Mouse (Mus musculus) Patski (cell line): ENCODE results near the gene Zc3h7b. TPM values are rescaled to one million over a fixed set of nuclear protein-coding genes. Genes with fewer than 3 reads are reported as not detected.

Experiments used
- ATAC-seq: fragments of 100-300 bp; one replicate; pipeline ENCODE4 v1.8.0; 2021
- CTCF ChIA-PET: fragments of 350-600 bp; sonication (Branson Sonifier 250); formaldehyde crosslinking; loops from one replicate; lab custom pipeline; 2022; ENCODE audit warnings: inconsistent platforms; lab: Charles Lee
- POLR2A ChIA-PET: fragments of 350-600 bp; sonication (Branson Sonifier 250); formaldehyde crosslinking; loops from one replicate; lab custom pipeline; 2022; ENCODE audit warnings: antibody characterized with exemption, inconsistent platforms; lab: Charles Lee
- DNase-seq: peaks from one replicate; pipeline ENCODE4 v3.0.0-alpha.2; 2011; ENCODE audit warnings: low read depth, low spot score
- H3K27me3 ChIP-seq: fragments of 371-371 bp; one replicate; pipeline ENCODE4 v1.5.1; 2021
- CTCF ChIP-seq: fragments of 100-300 bp; IDR thresholded peaks from one replicate; pipeline ENCODE4 v1.5.1; 2021
- in situ Hi-C: fragments of 300-500 bp; cut with MboI; formaldehyde crosslinking; loops from 3 replicates; pipeline ENCODE4 v1.11.1; 2018; ENCODE audit warnings: low pct_unique_long_range_greater_than_20kb, mixed read lengths
- polyA plus RNA-seq: library from polyadenylated mRNA; unstranded; gene quantifications from one replicate; pipeline ENCODE4 v1.2.3, GENCODE M21; 2021

Gene Zc3h7b
- polyA plus RNA-seq, 1 experiment from 2014 or later: 90.0 TPM

DNA sequence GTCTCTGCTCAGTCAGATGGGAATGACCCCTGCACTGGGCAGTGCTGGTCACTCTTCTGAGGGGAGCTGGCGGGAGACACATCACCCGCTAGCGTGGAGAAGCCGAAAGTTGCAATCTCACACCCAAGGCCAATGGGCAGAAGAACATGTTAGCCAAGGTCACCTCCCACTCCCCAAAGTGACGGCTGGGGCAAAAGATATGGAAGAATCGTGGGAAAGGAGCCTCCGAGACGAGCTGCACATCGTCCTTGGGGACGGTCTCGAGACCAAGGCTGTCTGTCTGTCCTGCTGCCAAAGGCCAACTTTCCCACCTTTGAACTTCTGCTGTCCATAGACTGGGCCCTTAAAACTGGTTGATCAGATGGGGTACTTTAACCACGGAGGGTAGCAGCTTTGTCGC is 42.7 kb downstream of the Zc3h7b start:
- H3K27me3 ChIP-seq: no peaks in the 10 kb centered on the region
- in situ Hi-C loops: no loop called here
- no peak for DNase-seq
- ATAC-seq: no peak
- ChIA-PET CTCF (no interaction called here), POLR2A (no interaction called here)
- TF ChIP-seq CTCF: no peak

DNA sequence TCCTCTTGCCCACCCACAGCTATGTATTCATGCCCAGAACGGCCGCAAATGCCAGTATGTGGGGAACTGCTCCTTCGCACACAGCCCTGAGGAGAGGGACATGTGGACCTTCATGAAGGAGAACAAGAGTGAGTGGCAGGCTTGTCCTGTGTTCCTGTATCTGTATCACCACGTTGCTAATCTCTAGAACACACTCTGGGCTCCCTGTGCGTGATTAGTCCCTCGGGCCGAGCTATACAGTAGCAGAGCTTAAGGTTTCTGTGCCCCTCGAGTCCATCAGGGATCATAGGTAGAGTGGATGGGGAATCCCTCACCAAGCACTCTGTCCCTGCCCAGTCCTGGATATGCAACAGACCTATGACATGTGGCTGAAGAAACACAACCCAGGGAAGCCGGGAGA is 47.6 kb downstream of the Zc3h7b start:
- no peak for ATAC-seq
- POLR2A ChIA-PET: no interaction called here
- no peak for TF ChIP-seq CTCF
- no peak for DNase-seq
- H3K27me3 ChIP-seq: no peaks in the 10 kb centered on the region
- CTCF ChIA-PET: no interaction called here
- in situ Hi-C loops: no loop called here

DNA sequence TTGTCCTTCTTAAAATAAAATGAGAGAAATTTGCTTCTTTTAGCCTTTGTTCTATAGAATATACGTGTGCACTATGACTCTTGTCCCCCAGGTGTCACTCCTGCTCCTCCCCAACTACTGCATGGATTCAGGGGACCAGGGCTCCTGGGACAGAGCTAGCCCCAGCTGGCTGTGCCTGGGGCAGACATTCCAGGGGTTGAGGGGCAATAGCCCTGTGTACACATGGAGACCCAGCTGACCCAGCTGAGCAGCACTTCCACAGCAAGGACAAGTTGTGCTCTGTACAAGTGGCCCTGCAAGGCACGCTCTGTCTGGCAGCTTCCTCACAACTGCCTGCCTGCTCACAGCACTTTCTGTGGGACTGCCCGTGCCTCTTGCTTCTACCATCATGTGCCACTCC is 51.4 kb downstream of the Zc3h7b start:
- no peaks in the 10 kb centered on the region for H3K27me3 ChIP-seq
- in situ Hi-C loops: no loop called here
- no peak for DNase-seq
- no peak for ATAC-seq
- POLR2A ChIA-PET: no interaction called here
- CTCF ChIA-PET: interaction anchor here (0.9 kb wide), 1 partner anchor 9 kb away, joined by 3 read pairs; no protein-coding TSS in a partner anchor
- TF ChIP-seq CTCF: no peak

DNA sequence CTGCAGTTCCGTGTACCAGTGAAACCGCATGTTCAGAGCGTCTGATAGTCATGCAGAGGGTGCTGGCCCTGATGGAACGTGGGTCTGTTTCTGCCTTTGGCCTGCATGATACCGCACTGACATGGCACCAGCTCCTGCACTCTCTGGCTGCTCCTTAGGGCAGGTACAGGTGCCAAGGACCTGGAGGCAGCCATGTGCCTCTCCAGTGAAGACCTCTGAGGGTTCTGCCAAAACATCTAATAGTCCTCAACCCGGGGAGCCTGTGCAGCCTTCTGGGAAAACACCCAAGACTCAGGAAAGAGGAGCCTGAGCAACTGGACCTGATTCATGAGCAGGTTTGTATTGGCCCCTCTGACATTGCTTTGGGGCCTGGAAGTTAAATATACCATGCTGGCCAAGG is 53.0 kb downstream of the Zc3h7b start:
- DNase-seq (no peak), ATAC-seq (no peak)
- POLR2A ChIA-PET: no interaction called here
- no peak for TF ChIP-seq CTCF
- no peaks in the 10 kb centered on the region for H3K27me3 ChIP-seq
- in situ Hi-C loops: no loop called here
- CTCF ChIA-PET: no interaction called here

DNA sequence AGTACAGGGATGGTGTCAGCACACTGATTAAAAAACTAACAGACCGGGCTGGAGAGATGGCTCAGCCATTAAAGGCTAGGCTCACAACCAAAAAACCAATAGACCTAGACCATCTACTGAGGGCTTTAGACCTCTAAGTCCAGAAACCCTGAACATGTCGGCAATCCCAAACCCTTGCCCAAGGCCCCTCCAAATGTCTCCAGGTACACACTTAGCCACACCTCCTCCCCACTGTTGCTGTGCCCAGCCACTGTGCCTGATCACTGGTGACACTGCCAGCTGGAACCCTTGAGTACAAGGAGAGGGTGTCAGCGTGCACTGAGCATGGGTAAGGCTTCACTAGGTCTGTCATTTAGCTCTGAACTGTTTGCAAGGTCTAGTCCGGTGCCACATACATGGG is 53.6 kb downstream of the Zc3h7b start:
- DNase-seq (no peak), ATAC-seq (no peak)
- TF ChIP-seq CTCF: no peak
- ChIA-PET POLR2A (interaction anchor here (0.8 kb wide), 1 partner anchor 69 kb away, joined by 4 read pairs; no protein-coding TSS in a partner anchor), CTCF (no interaction called here)
- no peaks in the 10 kb centered on the region for H3K27me3 ChIP-seq
- in situ Hi-C loops: no loop called here

DNA sequence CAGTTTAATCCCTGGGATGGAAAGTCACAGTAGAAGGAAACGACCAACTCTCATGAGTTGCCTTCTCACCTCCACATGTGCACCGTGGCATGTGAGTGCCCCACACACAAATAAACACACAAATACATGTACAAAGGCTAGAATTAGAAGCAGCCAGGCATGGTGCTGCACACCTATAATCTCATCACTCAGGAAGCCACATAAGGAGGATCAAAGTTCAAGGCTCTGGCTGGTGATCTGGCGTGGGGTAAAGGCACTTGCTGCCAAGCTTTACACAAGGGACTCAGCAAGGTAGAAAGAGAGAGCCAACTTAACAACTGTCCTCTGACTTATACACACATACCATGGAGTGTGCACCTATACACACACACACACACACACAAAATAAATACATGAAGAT is 55.5 kb downstream of the Zc3h7b start:
- H3K27me3 ChIP-seq: no peaks in the 10 kb centered on the region
- CTCF ChIA-PET: interaction anchor here (1.1 to 2.0 kb wide), 2 partner anchors 9 to 12 kb away, joined by 3 to 5 read pairs; no protein-coding TSS in a partner anchor
- in situ Hi-C loops: no loop called here
- DNase-seq (no peak), ATAC-seq (no peak)
- TF ChIP-seq CTCF: no peak
- POLR2A ChIA-PET: no interaction called here

DNA sequence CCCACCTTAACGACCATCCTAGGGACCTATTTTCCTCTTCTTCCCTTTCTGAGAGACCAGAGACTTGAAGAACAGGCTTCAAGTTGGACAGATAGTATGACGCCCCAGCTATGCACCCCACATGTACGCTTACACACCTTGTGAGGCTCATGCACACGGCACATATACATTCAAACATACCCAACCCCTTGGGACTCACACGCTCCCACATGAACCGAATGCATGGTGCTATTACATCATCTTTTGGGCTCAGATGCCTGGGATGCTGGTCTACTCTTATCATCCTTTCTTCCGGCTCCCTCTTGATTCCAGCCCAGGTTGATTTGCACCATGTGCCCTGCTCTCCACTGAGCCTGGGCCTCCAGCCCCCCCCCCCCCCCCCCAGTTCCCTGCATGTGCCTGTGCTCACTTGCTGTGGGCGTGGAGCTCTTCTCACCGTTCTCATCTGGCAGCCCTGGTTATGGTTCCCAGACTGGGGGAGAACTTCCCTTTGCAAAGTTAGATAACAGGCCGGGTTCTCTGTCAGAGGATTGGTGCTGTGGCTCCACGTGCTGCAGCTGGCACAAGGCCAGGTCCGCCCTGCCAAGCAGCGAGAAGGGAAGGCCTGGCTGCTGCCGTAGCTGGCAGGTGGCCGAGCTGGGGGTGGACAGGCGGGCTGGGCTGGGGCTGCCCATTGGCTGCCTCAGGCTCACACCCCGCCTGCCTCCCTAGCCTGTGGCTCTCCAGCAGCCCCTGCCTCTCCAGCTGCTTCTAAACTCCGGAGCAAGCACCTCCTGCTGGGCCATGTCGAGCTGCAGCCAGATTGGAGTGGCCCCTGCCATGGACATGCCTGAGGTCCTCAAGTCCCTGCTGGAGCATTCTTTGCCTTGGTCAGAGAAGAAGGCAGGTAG is 57.4 kb downstream of the Zc3h7b start, which contains the start of gene Tef:
Tef (plus strand) TSS at position 421 of the 890 bp plus-strand sequence.
- DNase-seq (peak; percentile 90), ATAC-seq (peak; percentile 84)
- TF ChIP-seq CTCF: no peak
- H3K27me3 ChIP-seq: no peaks in the 10 kb centered on the region
- CTCF ChIA-PET: interaction anchor here (1.3 kb wide), 1 partner anchor 21 kb away, joined by 3 read pairs; no protein-coding TSS in a partner anchor
- POLR2A ChIA-PET: interaction anchor here (1.2 kb wide), 1 partner anchor 8 kb away, joined by 4 read pairs; no protein-coding TSS in a partner anchor
- in situ Hi-C loops: no loop called here

DNA sequence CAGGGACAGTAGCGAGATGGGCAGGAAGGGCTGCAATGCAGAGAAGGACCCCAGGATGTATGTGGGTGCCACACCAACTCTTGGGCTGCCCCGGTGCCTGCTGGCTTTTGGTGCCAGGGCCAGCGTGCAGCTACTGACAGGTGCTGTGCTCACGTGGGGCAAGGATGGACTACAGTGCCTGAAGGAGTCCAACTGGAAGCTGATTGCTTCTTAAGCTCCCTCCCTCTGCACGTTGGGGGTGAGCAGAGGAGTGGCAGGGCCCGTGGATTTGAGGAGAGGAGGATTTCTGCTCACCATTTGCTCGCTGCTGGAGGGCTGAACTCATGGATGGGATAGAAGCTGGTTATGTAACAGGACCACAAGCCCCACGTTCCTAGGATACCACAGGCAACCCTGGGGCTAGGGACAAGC is 58.1 kb downstream of the Zc3h7b start:
- no peak for TF ChIP-seq CTCF
- ATAC-seq: peak; percentile 3
- in situ Hi-C loops: no loop called here
- no peak for DNase-seq
- ChIA-PET CTCF (interaction anchor here (1.3 to 2.1 kb wide), 2 partner anchors 9 to 22 kb away, joined by 3 to 5 read pairs; no protein-coding TSS in a partner anchor), POLR2A (interaction anchor here (1.2 kb wide), 1 partner anchor 8 kb away, joined by 4 read pairs; no protein-coding TSS in a partner anchor)
- no peaks in the 10 kb centered on the region for H3K27me3 ChIP-seq

DNA sequence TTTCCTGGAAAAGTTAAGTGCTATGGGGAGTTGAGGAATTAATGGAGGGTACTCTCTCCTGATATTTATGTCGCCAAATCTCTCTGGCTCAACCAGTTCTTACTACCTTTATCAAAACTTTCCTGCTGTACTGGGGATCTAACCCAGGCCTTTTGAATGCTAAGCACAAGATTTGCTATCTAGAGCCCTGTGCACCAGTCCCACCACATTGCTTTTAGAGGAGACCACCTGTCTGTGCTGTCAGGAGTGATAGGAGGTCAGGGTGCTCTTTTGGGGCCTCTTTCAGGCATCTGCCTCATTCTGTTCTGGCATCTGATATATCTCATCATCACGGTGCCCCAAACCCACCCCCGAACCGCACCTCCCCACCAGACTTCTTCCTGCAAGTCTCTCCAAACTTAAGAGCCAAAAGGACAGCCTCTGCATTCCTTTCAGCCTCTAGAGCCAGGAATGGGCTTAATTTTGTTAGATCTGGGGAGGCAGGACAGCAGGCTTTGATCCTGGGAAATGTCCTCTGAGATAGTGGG is 58.6 kb downstream of the Zc3h7b start:
- ATAC-seq: no peak
- ChIA-PET CTCF (interaction anchor here (1.2 to 2.1 kb wide), 3 partner anchors 9 to 114 kb away, joined by 3 to 5 read pairs (median 3); no protein-coding TSS in a partner anchor), POLR2A (no interaction called here)
- in situ Hi-C loops: no loop called here
- no peaks in the 10 kb centered on the region for H3K27me3 ChIP-seq
- no peak for DNase-seq
- TF ChIP-seq CTCF: no peak

DNA sequence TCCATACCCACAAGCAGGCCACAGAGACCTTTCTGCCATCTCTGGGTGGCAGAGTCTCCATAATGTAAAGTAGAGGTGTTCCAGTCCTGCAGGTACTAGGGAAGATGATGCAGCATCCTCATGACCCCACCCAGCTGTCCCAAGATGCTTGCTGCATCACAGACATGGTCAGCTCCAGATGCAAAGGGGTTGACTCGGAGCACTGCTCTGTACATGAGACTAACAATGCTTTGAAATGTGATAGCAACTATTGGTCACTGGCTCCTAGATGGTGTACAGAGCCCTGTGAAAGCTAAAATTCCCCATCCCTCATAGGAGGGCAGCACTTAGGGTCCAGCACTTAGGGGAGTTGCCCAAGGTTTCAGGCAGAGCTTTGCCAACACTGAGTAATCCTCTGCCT is 59.3 kb downstream of the Zc3h7b start:
- ATAC-seq (no peak), DNase-seq (no peak)
- in situ Hi-C loops: no loop called here
- no peak for TF ChIP-seq CTCF
- no peaks in the 10 kb centered on the region for H3K27me3 ChIP-seq
- ChIA-PET POLR2A (no interaction called here), CTCF (interaction anchor here (1.0 to 2.1 kb wide), 3 partner anchors 8 to 114 kb away, joined by 3 to 5 read pairs (median 3); no protein-coding TSS in a partner anchor)
